Mouse (Mus musculus) liver, postnatal 0 days (tissue): Measurements from ENCODE around the gene Fto.

ENCODE experiments used
- CTCF ChIP-seq: sonication (generic); IDR thresholded peaks from 2 replicates; pipeline ENCODE4 v1.5.1; 2016; ENCODE audit warnings: antibody characterized with exemption, low read depth
- EP300 ChIP-seq: IDR thresholded peaks from 2 replicates; pipeline ENCODE4 v1.6.1; 2016; ENCODE audit warnings: antibody characterized with exemption, low read depth, mild to moderate bottlenecking

DNA sequence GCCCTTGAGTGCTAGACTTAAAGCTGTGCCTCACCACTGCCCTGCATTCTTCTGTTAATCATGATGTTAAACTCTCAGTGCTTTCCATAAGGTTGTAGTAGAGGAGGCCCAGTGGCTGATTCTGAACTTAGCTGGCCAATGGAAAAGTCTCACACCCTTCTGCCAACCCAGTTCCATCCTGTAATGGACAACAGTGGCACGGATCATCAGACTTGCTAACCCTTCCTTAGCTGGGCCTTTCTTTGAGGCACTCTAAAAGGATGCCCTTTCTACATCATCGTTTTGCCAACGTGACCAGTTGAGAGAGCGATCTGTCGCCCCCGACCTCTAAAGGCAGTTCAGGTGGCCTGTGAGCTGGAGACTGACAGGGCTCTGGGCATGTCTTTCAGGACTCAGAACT is 13.6 kb downstream of the Fto start:
- TF ChIP-seq CTCF (no peak), EP300 (no peak)
